Mouse (Mus musculus) lung, adult 2 months (tissue): ENCODE results near the gene Gm45713. TPM values are rescaled to one million over a fixed set of nuclear protein-coding genes. Genes with fewer than 3 reads are reported as not detected.
"Not testable (repeated sequence)": the region's sequence is repeated elsewhere in the genome, so short reads cannot be mapped to it uniquely, and the experiment has no call there.

ENCODE experiments used
- DNase-seq: peaks from one replicate; pipeline ENCODE4 v3.0.0; 2022
- H3K4me1 ChIP-seq: fragments of 200-500 bp; 2 replicates; pipeline ENCODE4 v1.6.1; 2011; ENCODE audit warnings: low read length; ENCODE audit not compliant: control insufficient read depth, insufficient read depth
- H3K4me3 ChIP-seq: fragments of 200-500 bp; replicated peaks from 2 replicates; pipeline ENCODE3; 2011; ENCODE audit warnings: low read depth, mild to moderate bottlenecking, control low read depth, low read length; ENCODE audit errors: extremely low read depth
- CTCF ChIP-seq: fragments of 200-500 bp; IDR thresholded peaks from 2 replicates; pipeline ENCODE4 v1.5.1; 2011; ENCODE audit warnings: mild to moderate bottlenecking, low read length, control low read depth; ENCODE audit not compliant: insufficient read depth
- POLR2A ChIP-seq: fragments of 200-500 bp; IDR thresholded peaks from 2 replicates; pipeline ENCODE4 v1.6.1; 2011; ENCODE audit warnings: low read depth, mild to moderate bottlenecking, control low read depth, low read length, borderline replicate concordance; ENCODE audit errors: extremely low read depth
- WGBS: fragments of 180-500 bp; shearing (Covaris S2); methylation state at CpG from one replicate; pipeline ENCODE4 v1.1.7; 2018; 5-methylcytosine and 5-hydroxymethylcytosine counted together
- polyA plus RNA-seq: library from polyadenylated mRNA; depleted of rRNA; stranded (reverse); fragments of >200 nt; gene quantifications from 2 replicates; pipeline ENCODE4 v1.2.3, GENCODE M21; 2012

Gene Gm45713
- polyA plus RNA-seq, 1 experiment = 3.1 TPM

GRCm38 (mm10) chr7:45103652-45104180 is 32.3 kb downstream of the Gm45713 start, which contains the start of gene Fcgrt:
Fcgrt (minus strand) TSS chr7:45103851.
- 7% methylated on average over 7 of the region's 7 CpGs for WGBS
- peak; percentile 93 for DNase-seq
- TF ChIP-seq POLR2A (peak; percentile 85; the same call in 1 of the 2 replicates), CTCF (no peak)
- Histone ChIP-seq H3K4me3 (peak within 1 kb of the TSS; percentile 70), H3K4me1 (peaks cover 7% of the 10 kb centered on the region)

- Histone ChIP-seq H3K4me1 (peaks cover 7% of the 10 kb centered on the region), H3K4me3 (peak overlapping the region; percentile 70)
- no peak for DNase-seq
- 43% methylated on average over 9 of the region's 9 CpGs for WGBS
- TF ChIP-seq POLR2A (peak; percentile 26; the same call in 1 of the 2 replicates), CTCF (no peak)
These were observed 33.0 kb downstream of the Gm45713 start for GRCm38 (mm10) chr7:45102940-45103585.

GRCm38 (mm10) chr7:45102441-45102840 is 33.6 kb downstream of the Gm45713 start:
- H3K4me3 ChIP-seq = peak overlapping the region; percentile 57
- 53% methylated on average over 11 of the region's 11 CpGs for WGBS
- TF ChIP-seq CTCF (no peak), POLR2A (no peak)
- DNase-seq = no peak
- peaks cover 7% of the 10 kb centered on the region for H3K4me1 ChIP-seq

- H3K4me1 ChIP-seq = peaks cover 7% of the 10 kb centered on the region
- DNase-seq = no peak
- no peak for TF ChIP-seq CTCF
- TF ChIP-seq POLR2A = no peak
- WGBS = 87% methylated on average over 6 of the region's 6 CpGs
- H3K4me3 ChIP-seq = no peak overlapping the region
These were observed 36.0 kb downstream of the Gm45713 start for GRCm38 (mm10) chr7:45100046-45100445.

- no peak for TF ChIP-seq POLR2A
- peak; percentile 33 for TF ChIP-seq CTCF
- no peak overlapping the region for H3K4me3 ChIP-seq
- no peak for DNase-seq
- peaks cover 3% of the 10 kb centered on the region for H3K4me1 ChIP-seq
- WGBS = 84% methylated on average over 8 of the region's 8 CpGs
These were observed 37.3 kb downstream of the Gm45713 start for GRCm38 (mm10) chr7:45098541-45099240.

GRCm38 (mm10) chr7:45097479-45097878 is 38.6 kb downstream of the Gm45713 start:
- TF ChIP-seq POLR2A = no peak
- no peak for TF ChIP-seq CTCF
- WGBS = 38% methylated on average over 6 of the region's 6 CpGs

GRCm38 (mm10) chr7:45095965-45096364 is 40.1 kb downstream of the Gm45713 start:
- DNase-seq, H3K4me1 ChIP-seq, H3K4me3 ChIP-seq: not testable (repeated sequence)
- 94% methylated on average over 14 of the region's 14 CpGs for WGBS

More at GRCm38 (mm10) chr7:45097479-45097878, 38.6 kb downstream of the Gm45713 start:
- no peak overlapping the region for H3K4me3 ChIP-seq
- DNase-seq = no peak
- no peaks in the 10 kb centered on the region for H3K4me1 ChIP-seq

- Histone ChIP-seq H3K4me1 (peaks cover 2% of the 10 kb centered on the region; the same call in 1 of the 2 replicates), H3K4me3 (no peak overlapping the region)
- 72% methylated on average over 6 of the region's 6 CpGs for WGBS
- no peak for DNase-seq
- TF ChIP-seq POLR2A = no peak
- no peak for TF ChIP-seq CTCF
These were observed 40.7 kb downstream of the Gm45713 start for GRCm38 (mm10) chr7:45095367-45095766.

- TF ChIP-seq POLR2A = no peak
- TF ChIP-seq CTCF = no peak
- no peak for DNase-seq
- Histone ChIP-seq H3K4me3 (no peak overlapping the region), H3K4me1 (peaks cover 2% of the 10 kb centered on the region; the same call in 1 of the 2 replicates)
- 63% methylated on average over 7 of the region's 7 CpGs for WGBS
These were observed 41.9 kb downstream of the Gm45713 start for GRCm38 (mm10) chr7:45094121-45094520.

GRCm38 (mm10) chr7:45093516-45093905 is 42.5 kb downstream of the Gm45713 start:
- DNase-seq = no peak
- peaks cover 2% of the 10 kb centered on the region; the same call in 1 of the 2 replicates for H3K4me1 ChIP-seq
- H3K4me3 ChIP-seq = no peak overlapping the region
- TF ChIP-seq POLR2A (no peak), CTCF (no peak)
- WGBS = 42% methylated on average over 18 of the region's 18 CpGs
